14 mouse cellular contexts compared by ENCODE assay signal in genomic region chr12:108810309-108810708, GRCm38 (mm10).
"Had no signal": no experiment of that assay in that cellular context is flagged by ENCODE, and none has a peak within 500 bp of the region (broad histone marks: within the 10 kb centered on the region; RNA-seq: fewer than 3 reads in every experiment).

No protein-coding gene starts in this region.

- H3K4me1 ChIP-seq: limb, embryonic 12.5 days; midbrain, embryonic 10.5 days; neural tube, embryonic 12.5 days had no signal

- H3K27ac ChIP-seq: kidney, postnatal 0 days; limb, embryonic 12.5 days; midbrain, embryonic 10.5 days; neural tube, embryonic 12.5 days; stomach, postnatal 0 days had no signal

- DNase-seq: kidney, adult 8-10 months; kidney, postnatal 36 days; layer of hippocampus, adult 9-11 months; layer of hippocampus, postnatal 36 days; midbrain, embryonic 14.5 days; thymus, postnatal 4 days had no signal

- ATAC-seq: inflammation-experienced regulatory T-cells, adult 6 months; intestine, postnatal 0 days had no signal

- H3K4me3 ChIP-seq: limb, embryonic 12.5 days; midbrain, embryonic 10.5 days; myocyte; neural tube, embryonic 12.5 days had no signal

- H3K9me3 ChIP-seq: limb, embryonic 12.5 days; midbrain, embryonic 10.5 days; neural tube, embryonic 12.5 days had no signal

- H3K9ac ChIP-seq: limb, embryonic 12.5 days; neural tube, embryonic 12.5 days had no signal

- H3K27me3 ChIP-seq: limb, embryonic 12.5 days; neural tube, embryonic 12.5 days had no signal

- H3K4me2 ChIP-seq: limb, embryonic 12.5 days; neural tube, embryonic 12.5 days had no signal
